Mouse (Mus musculus): ENCODE measurements around the gene Atmin. TPM values are rescaled to one million over a fixed set of nuclear protein-coding genes. Genes with fewer than 3 reads are reported as not detected.

The Atmin gene
- total RNA-seq, 2 experiments from 2014 or later = 13.4 to 14.3 TPM

Other genes starting within 250 kb of the Atmin start
- 1 to 10 TPM; 4.1 to 4.6 TPM for gene Cdyl2, start 210.4 kb upstream of the Atmin start, total RNA-seq (2021)
- gene Cmc2, start 21.9 kb upstream of the Atmin start, total RNA-seq (2021) = 10 to 100 TPM; 73.9 to 75.2 TPM
- gene Cenpn, start 21.7 kb upstream of the Atmin start, total RNA-seq (2021) = under 1 TPM; 0.88 to 0.92 TPM
- gene 1700030J22Rik, start 35.6 kb downstream of the Atmin start, total RNA-seq (2021) = under 1 TPM; 0.31 to 0.45 TPM
- 10 to 100 TPM; 47.1 to 50.5 TPM for gene Gcsh, start 50.1 kb downstream of the Atmin start, total RNA-seq (2021)
- not detected for gene Pkd1l2, start 139.1 kb downstream of the Atmin start, total RNA-seq (2021)
- gene Bco1, start 152.5 kb downstream of the Atmin start, total RNA-seq (2021) = not detected
- gene Gan, start 214.7 kb downstream of the Atmin start, total RNA-seq (2021) = 1 to 10 TPM; 4.2 to 5.3 TPM